In genomic region chr2:81251321-81251720, GRCm38 (mm10) we compare ENCODE assay signal across 21 mouse cellular contexts.
"Had no signal": no experiment of that assay in that cellular context is flagged by ENCODE, and none has a peak within 500 bp of the region (broad histone marks: within the 10 kb centered on the region; RNA-seq: fewer than 3 reads in every experiment).

No protein-coding gene starts in this region.

- H3K27me3 ChIP-seq: heart, embryonic 12.5 days; hindbrain, embryonic 12.5 days; intestine, embryonic 15.5 days; limb, embryonic 12.5 days; liver, embryonic 13.5 days; liver, embryonic 15.5 days had no signal

- H3K4me3 ChIP-seq: gastrocnemius, adult 2 months; heart, embryonic 10.5 days; heart, embryonic 12.5 days; hindbrain, embryonic 10.5 days; hindbrain, embryonic 12.5 days; intestine, embryonic 15.5 days; layer of hippocampus, adult 2 months; left cerebral cortex, adult 2 months; limb, embryonic 10.5 days; limb, embryonic 12.5 days; liver, embryonic 13.5 days; liver, embryonic 15.5 days had no signal

- DNase-seq: gastrocnemius, adult 2 months; gastrocnemius, postnatal 10 days; gastrocnemius, postnatal 25 days; heart, adult 18-20 months; heart, postnatal 10 days; heart, postnatal 4 days; kidney, postnatal 4 days; liver, embryonic 13.5 days; liver, postnatal 0 days had no signal

- H3K27ac ChIP-seq: gastrocnemius, adult 2 months; heart, embryonic 10.5 days; hindbrain, embryonic 10.5 days; hindbrain, embryonic 12.5 days; hindbrain, embryonic 14.5 days; intestine, embryonic 15.5 days; kidney, postnatal 0 days; layer of hippocampus, adult 2 months; left cerebral cortex, adult 2 months; limb, embryonic 10.5 days; limb, embryonic 12.5 days; liver, embryonic 13.5 days; liver, embryonic 15.5 days had no signal

- H3K36me3 ChIP-seq: heart, embryonic 10.5 days; heart, embryonic 12.5 days; hindbrain, embryonic 10.5 days; hindbrain, embryonic 12.5 days; intestine, embryonic 15.5 days; limb, embryonic 10.5 days; limb, embryonic 12.5 days; liver, embryonic 13.5 days; liver, embryonic 15.5 days had no signal

- H3K4me1 ChIP-seq: heart, embryonic 10.5 days; heart, embryonic 12.5 days; hindbrain, embryonic 10.5 days; hindbrain, embryonic 12.5 days; intestine, embryonic 15.5 days; limb, embryonic 10.5 days; limb, embryonic 12.5 days; liver, embryonic 13.5 days; liver, embryonic 15.5 days had no signal
